Mouse (Mus musculus) C2C12 (cell line): ENCODE results near the gene Sox6. TPM values are rescaled to one million over a fixed set of nuclear protein-coding genes. Genes with fewer than 3 reads are reported as not detected.

Experiments used
- H3K27me3 ChIP-seq: one replicate; pipeline ENCODE4 v1.6.1; 2011; ENCODE audit not compliant: control insufficient read depth, insufficient read depth, insufficient read length
- H3K36me3 ChIP-seq: one replicate; pipeline ENCODE4 v1.6.1; 2011; ENCODE audit not compliant: control insufficient read depth, insufficient read depth
- H3K4me3 ChIP-seq: one replicate; pipeline ENCODE4 v1.5.1; 2011; ENCODE audit warnings: mild to moderate bottlenecking, control low read depth; ENCODE audit not compliant: poor library complexity, insufficient read depth, severe bottlenecking
- H3K79me2 ChIP-seq: one replicate; pipeline ENCODE4 v1.6.1; 2011; ENCODE audit not compliant: control insufficient read depth, insufficient read depth
- H3K79me3 ChIP-seq: one replicate; pipeline ENCODE4 v1.6.1; 2011; ENCODE audit warnings: low read depth, control low read depth
- H3ac ChIP-seq: one replicate; pipeline ENCODE3; 2011; ENCODE audit warnings: low read depth; ENCODE audit not compliant: control insufficient read depth, insufficient read length
- CEBPB ChIP-seq: IDR thresholded peaks from one replicate; pipeline ENCODE4 v1.6.1; 2011; ENCODE audit warnings: low read depth, mild to moderate bottlenecking, control low read depth, moderate library complexity
- CTCF ChIP-seq: IDR thresholded peaks from one replicate; pipeline ENCODE4 v1.5.1; 2011; ENCODE audit not compliant: control insufficient read depth, insufficient read depth, insufficient read length
- FOSL1 ChIP-seq: IDR thresholded peaks from one replicate; pipeline ENCODE4 v1.8.0; 2011; ENCODE audit warnings: mild to moderate bottlenecking, low read length; ENCODE audit not compliant: poor library complexity, insufficient read depth, severe bottlenecking
- MAX ChIP-seq: IDR thresholded peaks from one replicate; pipeline ENCODE4 v1.6.1; 2011; ENCODE audit warnings: mild to moderate bottlenecking, control low read depth
- MYOD1 ChIP-seq: IDR thresholded peaks from one replicate; pipeline ENCODE4 v1.6.1; 2011; ENCODE audit warnings: low read depth; ENCODE audit not compliant: control insufficient read depth, insufficient read length
- MYOG ChIP-seq: IDR thresholded peaks from one replicate; pipeline ENCODE4 v1.6.1; 2011; ENCODE audit not compliant: control insufficient read depth, insufficient read length; ENCODE audit errors: extremely low read depth
- USF1 ChIP-seq: IDR thresholded peaks from one replicate; pipeline ENCODE4 v1.6.1; 2011; ENCODE audit warnings: low read depth, mild to moderate bottlenecking, control low read depth, moderate library complexity
- polyA plus RNA-seq: library from polyadenylated mRNA; unstranded; fragments of >200 nt; fragmentation: generic; extraction: Trizol; gene quantifications from one replicate; pipeline ENCODE4 v1.2.1, GENCODE M21; 2012; ENCODE audit warnings: missing spikeins

Gene Sox6
- polyA plus RNA-seq, 1 experiment, result 0.08 TPM

DNA sequence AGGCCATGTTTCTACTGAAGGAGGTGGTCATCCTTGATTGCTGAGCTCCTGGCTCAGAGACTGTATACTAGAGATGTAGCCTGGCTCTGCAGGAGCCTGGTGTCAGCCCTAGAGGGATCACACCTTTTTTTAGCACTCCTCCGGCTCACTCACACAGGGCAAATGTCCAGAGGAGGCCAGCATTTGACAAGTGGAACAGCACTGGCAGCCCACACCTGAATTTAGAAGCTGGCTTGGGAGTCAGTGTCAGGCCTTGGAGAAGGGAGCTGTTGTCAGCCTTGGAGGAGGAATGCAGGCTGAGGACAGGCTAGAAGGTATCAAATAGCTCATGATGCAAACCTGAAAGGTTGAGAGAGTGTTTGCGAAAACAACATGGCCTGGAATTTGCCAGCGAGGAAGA, 565.7 kb downstream of the Sox6 start:
- H3ac ChIP-seq, result no peak overlapping the region
- no peak overlapping the region for H3K4me3 ChIP-seq
- H3K79me3 ChIP-seq, result no peaks in the 10 kb centered on the region
- TF ChIP-seq USF1, result no peak
- TF ChIP-seq MAX, result no peak
- no peak for TF ChIP-seq CEBPB
- no peak for TF ChIP-seq CTCF
- TF ChIP-seq MYOG, result no peak
- TF ChIP-seq MYOD1, result no peak
- TF ChIP-seq FOSL1, result no peak
- H3K36me3 ChIP-seq, result no peaks in the 10 kb centered on the region
- H3K79me2 ChIP-seq, result no peaks in the 10 kb centered on the region
- no peaks in the 10 kb centered on the region for H3K27me3 ChIP-seq

GRCm38 (mm10) chr7:115471521-115471920, 567.1 kb downstream of the Sox6 start:
- no peaks in the 10 kb centered on the region for H3K79me2 ChIP-seq
- H3K36me3 ChIP-seq, result no peaks in the 10 kb centered on the region
- no peak overlapping the region for H3K4me3 ChIP-seq
- H3K79me3 ChIP-seq, result no peaks in the 10 kb centered on the region
- no peaks in the 10 kb centered on the region for H3K27me3 ChIP-seq
- TF ChIP-seq FOSL1 (no peak), USF1 (no peak), MYOD1 (no peak), MAX (no peak), CEBPB (no peak), CTCF (no peak), MYOG (no peak)
- no peak overlapping the region for H3ac ChIP-seq

DNA sequence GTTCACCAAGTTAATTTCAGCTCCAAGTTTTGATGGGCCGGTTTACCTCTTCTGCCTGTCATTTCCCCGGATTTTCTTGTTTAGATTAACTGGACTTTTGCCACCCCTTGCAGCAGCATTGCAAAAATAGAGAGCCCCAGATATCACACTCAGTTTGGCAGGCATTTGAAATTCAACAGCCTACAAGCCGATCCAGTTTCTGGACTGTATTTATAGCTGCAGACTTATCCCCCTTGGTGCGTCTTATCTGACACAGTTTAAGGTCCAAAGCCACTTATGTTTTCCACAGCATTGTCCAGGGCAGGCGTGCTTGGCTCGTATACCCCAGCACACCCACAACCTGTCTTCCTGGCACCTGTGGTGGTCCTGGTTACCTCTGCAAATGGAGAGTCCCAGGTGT, 571.8 kb downstream of the Sox6 start:
- no peaks in the 10 kb centered on the region for H3K79me2 ChIP-seq
- TF ChIP-seq MYOG (no peak), FOSL1 (no peak), CEBPB (no peak), MAX (no peak), CTCF (no peak), MYOD1 (no peak), USF1 (no peak)
- no peak overlapping the region for H3ac ChIP-seq
- no peak overlapping the region for H3K4me3 ChIP-seq
- H3K79me3 ChIP-seq, result no peaks in the 10 kb centered on the region
- H3K27me3 ChIP-seq, result no peaks in the 10 kb centered on the region
- no peaks in the 10 kb centered on the region for H3K36me3 ChIP-seq

DNA sequence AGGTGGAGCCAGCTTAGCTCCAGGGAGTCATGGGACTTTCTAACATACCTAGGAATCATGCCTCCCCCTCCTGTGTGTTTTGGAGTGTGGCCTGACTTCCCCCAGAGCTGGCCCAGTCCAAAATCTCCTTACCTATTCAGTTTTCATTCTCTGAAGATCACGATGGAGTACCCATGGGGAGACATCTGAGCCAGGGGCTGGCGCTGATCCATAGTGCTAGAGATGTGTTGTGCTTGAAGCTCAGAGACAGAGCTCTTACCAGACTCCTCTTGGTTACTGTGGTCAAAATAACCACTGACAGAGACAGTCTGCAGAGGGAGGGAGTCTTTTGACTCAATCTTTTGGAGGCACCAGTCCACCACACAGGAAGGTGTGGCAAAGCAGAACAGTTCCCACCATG, 575.2 kb downstream of the Sox6 start:
- Histone ChIP-seq H3K79me3 (no peaks in the 10 kb centered on the region), H3ac (no peak overlapping the region), H3K27me3 (no peaks in the 10 kb centered on the region), H3K36me3 (no peaks in the 10 kb centered on the region), H3K4me3 (no peak overlapping the region), H3K79me2 (no peaks in the 10 kb centered on the region)
- no peak for TF ChIP-seq FOSL1
- TF ChIP-seq MYOG, result no peak
- no peak for TF ChIP-seq CEBPB
- TF ChIP-seq MAX, result no peak
- no peak for TF ChIP-seq CTCF
- TF ChIP-seq MYOD1, result no peak
- no peak for TF ChIP-seq USF1

- no peak overlapping the region for H3K4me3 ChIP-seq
- no peaks in the 10 kb centered on the region for H3K27me3 ChIP-seq
- H3K79me2 ChIP-seq, result no peaks in the 10 kb centered on the region
- H3K79me3 ChIP-seq, result no peaks in the 10 kb centered on the region
- no peak for TF ChIP-seq CTCF
- no peak for TF ChIP-seq MAX
- no peak for TF ChIP-seq USF1
- no peak for TF ChIP-seq CEBPB
- no peak for TF ChIP-seq FOSL1
- TF ChIP-seq MYOD1, result no peak
- no peak for TF ChIP-seq MYOG
- H3K36me3 ChIP-seq, result no peaks in the 10 kb centered on the region
- no peak overlapping the region for H3ac ChIP-seq
Measured at GRCm38 (mm10) chr7:115462276-115462675, 576.3 kb downstream of the Sox6 start.

DNA sequence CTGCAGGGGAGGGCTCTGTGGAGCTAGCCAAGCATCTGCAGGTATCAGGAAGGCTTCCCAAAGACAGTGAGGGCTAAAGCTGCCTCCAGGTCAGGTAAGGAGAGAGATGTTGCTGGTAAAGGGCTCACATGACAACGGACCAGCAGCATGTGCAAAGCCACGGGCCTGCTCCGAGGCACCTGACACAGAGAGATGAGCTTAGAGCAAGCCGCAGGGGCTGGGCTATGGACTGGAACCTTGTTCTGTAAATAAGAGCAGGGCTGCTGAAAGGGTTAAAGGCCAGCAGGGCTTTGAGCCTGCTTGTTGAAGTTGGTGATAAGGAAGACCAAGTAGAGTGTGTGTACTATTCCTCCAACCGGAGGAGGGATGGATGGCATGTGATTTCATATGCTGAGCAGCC, 583.6 kb downstream of the Sox6 start:
- Histone ChIP-seq H3K27me3 (no peaks in the 10 kb centered on the region), H3K79me2 (no peaks in the 10 kb centered on the region), H3K4me3 (no peak overlapping the region), H3ac (no peak overlapping the region), H3K79me3 (no peaks in the 10 kb centered on the region), H3K36me3 (no peaks in the 10 kb centered on the region)
- TF ChIP-seq FOSL1 (no peak), CTCF (no peak), MYOD1 (no peak), MAX (no peak), USF1 (no peak), CEBPB (no peak), MYOG (no peak)
